Mouse (Mus musculus) urinary bladder, postnatal 4 days (tissue): ENCODE measurements around the gene Dtnbp1.
A peak's percentile ranks its signal among the peaks of the same experiment; 100 is the strongest.

Source experiments
- DNase-seq, 2 experiments: peaks; one replicate each; pipeline ENCODE4 v3.0.0; 2021 to 2022; ENCODE audit warnings: low spot score in 2 of 2

The Dtnbp1 gene

GRCm38 (mm10) chr13:45001911-45002615 is at the start of gene Dtnbp1:
Gene Dtnbp1, minus strand, starts transcription at chr13:45002147.
- DNase-seq, result peak; percentile 71 to 73

DNA sequence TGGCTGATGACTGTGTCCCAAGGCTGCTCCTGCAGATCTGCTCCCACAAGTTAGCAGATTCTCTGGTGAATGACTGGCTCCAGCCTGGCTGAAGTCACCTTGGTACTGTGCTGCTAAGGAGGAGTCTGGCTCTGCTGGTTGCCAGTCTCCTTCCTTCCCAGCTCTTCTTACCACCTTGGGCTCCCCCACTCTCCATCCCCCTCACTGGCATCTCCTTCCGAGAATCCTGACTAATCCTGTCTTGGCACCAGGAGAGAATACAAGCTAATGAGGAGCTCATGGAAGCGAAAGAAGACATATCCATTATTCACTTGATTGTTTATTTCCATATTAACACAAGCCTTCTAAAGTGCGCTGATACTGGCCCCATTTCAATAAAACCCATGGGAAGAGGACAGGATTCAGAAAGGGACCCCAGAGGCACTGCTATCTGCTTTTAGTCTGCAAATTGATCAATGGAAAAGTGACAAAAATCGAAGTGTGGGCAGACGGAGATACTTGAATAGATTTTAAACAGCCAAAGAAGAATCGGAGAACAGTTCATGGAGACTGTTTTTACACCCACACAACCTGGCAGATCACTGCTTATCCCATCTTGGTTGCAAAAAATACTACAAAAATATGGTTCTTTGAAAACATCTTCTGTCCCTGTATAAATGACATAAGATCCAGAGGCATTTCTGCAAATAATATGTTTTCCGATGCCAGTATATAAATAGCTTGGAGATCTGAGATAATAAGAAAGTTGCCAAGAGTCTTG is 47.5 kb upstream of the Dtnbp1 start:
- no peak for DNase-seq

DNA sequence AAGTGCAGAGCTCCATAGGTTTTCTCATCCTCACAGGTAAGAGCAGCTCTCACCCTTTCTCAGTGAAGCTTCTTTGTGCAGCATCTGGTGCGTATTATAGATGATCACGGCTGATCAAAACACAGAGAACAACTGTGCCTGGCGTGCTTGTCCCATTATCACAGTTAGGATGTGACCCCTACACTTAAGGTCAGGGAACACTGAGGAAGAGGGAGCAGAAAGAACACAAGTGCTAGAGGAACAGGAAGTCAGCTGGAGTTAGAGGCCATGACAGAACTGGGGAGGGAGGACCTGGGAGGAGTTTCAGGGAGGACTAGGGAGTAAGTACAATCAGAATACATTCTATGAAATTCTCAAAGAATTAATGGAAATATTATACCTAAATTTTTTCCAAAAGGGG is 41.5 kb upstream of the Dtnbp1 start:
- no peak for DNase-seq

GRCm38 (mm10) chr13:45040741-45041140 is 38.8 kb upstream of the Dtnbp1 start:
- no peak for DNase-seq

GRCm38 (mm10) chr13:45040195-45040594 is 38.2 kb upstream of the Dtnbp1 start:
- no peak for DNase-seq

DNA sequence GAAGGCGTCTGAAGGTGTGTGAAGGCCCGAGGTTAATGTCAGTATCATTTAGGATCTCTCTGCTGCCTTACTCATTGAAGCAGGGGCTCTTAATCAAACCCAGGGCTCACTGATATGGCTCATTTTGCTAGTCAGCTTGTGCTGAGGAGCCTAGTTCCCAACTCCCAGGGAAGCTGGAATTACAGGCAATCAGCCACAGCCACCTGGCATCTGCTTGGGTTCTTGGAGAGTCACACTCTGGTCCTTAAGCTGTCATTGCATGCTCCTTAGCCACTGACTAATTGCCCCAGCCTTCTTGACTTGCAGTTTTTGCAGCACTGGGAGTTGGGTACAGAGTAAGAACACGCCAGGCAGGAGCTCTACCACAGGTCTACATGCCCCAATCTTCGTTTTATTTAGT is 34.5 kb upstream of the Dtnbp1 start:
- no peak for DNase-seq

- no peak for DNase-seq
These were observed 32.8 kb upstream of the Dtnbp1 start for GRCm38 (mm10) chr13:45034759-45035158.

DNA sequence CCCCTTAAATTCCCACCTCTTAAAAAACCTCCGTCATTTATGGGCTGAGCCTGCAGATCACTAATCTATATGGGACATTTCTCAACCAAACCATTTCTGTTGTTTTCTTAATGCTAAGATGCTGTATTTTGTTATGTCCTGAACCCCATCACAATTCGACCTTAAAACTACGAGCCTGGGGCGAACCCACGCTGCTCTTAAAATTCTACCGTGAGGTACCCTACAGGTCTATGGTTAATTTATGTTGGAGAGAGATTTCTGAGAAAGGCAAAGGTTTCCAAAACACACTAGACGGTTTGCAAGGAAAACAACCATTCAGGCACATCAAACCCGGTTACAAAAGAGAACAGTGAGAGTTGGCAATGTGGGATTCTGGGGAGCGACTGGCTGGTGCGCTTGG is 31.4 kb upstream of the Dtnbp1 start:
- DNase-seq, result no peak

DNA sequence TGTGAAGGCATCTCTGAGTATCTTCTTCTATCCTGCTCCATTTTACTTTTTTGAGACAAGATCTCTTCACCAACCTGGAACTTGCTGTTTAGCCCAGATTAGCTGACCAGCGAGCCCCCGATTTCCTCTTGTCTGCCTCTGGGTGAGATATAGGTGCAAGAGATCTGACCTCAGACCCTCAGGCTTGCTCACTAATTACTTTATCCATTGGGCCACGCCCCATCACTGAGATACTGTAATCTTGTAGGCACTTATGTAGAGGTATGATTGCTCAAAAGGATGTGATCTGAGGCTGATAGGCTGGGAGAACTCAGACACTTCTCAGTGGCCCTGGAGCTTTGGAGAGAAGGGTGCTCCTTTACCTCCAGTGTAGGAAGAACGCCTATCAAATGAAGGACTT is 30.5 kb upstream of the Dtnbp1 start:
- no peak for DNase-seq

DNA sequence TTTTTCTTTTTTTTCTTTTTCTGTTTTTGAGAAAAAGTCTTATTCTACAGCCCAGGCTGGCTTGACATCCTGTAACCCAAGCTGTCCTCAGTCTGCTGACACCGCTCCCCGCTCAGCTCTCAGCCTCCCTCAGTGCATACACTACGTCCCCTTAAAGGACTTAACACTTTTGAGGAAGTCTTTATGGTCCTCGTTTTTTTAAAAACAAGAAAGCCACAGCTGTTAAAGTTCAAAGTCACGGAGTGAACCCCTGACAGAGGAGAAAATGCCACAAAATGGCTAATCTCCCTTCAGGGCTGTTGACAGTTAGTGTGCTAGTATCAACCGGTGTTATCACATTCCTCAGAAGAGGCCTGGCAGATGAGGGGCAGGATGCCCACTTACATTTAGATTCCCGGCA is 29.8 kb upstream of the Dtnbp1 start:
- DNase-seq, result no peak

DNA sequence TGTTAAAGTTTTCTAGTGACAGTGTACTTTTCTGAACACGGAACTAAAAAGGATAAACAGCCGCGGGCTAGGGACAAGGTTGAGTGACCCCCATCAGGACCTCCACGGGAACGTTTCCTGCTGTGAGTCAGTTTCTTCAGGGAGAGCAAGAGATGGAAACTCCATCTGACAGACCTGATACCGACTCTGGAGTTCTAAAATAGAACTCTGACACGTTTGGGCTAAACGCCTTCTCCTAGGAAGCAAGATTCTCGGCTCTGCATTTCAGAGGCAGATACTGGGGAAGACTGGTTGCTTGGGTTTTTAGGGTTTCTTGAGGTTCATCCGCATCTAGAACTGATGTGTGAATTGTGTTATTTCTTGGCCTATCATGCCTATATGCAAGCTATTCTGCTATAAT is 29.4 kb upstream of the Dtnbp1 start:
- DNase-seq, result no peak

DNA sequence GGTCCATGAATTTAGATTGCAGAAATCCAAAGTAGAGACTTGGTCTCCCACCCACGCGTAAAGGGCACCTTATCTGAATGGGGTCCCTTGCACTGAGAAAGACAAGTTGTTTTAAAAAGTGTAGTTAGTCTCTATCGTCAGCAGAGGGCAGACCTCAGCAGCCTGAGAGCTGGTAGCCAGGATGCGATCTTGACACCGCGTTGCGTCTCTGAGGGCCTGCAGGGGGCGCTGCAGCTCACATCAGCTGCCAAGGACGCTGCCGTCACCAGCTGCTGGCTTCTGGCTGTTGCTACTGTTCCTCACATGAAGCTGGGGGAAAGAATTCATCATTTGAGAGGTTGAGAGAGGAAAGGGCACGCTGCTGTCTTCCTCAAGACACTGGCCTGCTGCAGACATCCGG is 28.9 kb upstream of the Dtnbp1 start:
- peak; percentile 81 to 89 for DNase-seq

GRCm38 (mm10) chr13:45029791-45030190 is 27.8 kb upstream of the Dtnbp1 start:
- DNase-seq, result no peak

- no peak for DNase-seq
These were observed 24.3 kb upstream of the Dtnbp1 start for GRCm38 (mm10) chr13:45026291-45026690.

- DNase-seq, result no peak
These were observed 22.9 kb upstream of the Dtnbp1 start for GRCm38 (mm10) chr13:45024821-45025220.

DNA sequence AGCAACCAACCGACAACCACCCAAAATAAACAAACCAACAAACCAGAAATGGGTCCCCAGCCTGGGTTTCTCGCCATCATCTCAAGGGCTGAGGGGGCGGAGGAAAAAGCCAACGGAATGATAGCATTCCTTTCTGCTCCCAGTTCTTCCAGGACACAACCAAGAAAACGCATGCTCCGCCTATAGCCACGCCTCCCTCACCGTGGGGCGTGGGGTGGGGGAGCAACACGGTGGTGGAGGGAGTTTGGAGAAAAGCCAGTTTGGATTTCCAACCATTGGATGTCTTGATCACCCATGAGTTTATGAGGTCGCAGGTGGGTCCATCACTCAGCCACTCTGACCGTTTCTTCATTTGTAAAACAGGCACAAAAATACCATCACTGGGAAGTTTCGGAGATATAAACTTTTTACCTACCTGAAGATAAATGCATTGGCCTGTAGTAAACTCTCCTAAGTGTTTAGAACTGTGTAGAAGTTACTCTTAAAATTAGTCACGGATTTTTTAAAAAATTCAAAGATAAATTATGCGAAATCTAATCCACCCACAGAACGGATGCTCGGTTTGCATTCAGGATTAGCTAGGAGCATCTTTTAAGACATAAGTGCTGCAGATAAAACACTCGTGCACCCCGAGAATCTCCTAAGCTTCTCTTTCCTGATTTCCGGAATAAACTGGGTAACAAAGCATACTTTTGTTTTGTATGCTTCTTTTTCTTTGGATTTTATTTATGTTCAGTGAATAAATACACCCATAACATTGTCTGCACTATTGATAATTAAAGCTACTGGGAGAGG is 21.6 kb upstream of the Dtnbp1 start:
- no peak for DNase-seq

GRCm38 (mm10) chr13:45008150-45008549 is 6.2 kb upstream of the Dtnbp1 start:
- DNase-seq, result peak in 1 of 2 experiments; percentile 60

GRCm38 (mm10) chr13:45007726-45008125 is 5.8 kb upstream of the Dtnbp1 start:
- no peak for DNase-seq

- DNase-seq, result no peak
These were observed 4.5 kb upstream of the Dtnbp1 start for GRCm38 (mm10) chr13:45006483-45006882.

GRCm38 (mm10) chr13:45005861-45006260 is 3.9 kb upstream of the Dtnbp1 start:
- no peak for DNase-seq

- no peak for DNase-seq
These were observed 3.1 kb upstream of the Dtnbp1 start for GRCm38 (mm10) chr13:45004987-45005592.

DNA sequence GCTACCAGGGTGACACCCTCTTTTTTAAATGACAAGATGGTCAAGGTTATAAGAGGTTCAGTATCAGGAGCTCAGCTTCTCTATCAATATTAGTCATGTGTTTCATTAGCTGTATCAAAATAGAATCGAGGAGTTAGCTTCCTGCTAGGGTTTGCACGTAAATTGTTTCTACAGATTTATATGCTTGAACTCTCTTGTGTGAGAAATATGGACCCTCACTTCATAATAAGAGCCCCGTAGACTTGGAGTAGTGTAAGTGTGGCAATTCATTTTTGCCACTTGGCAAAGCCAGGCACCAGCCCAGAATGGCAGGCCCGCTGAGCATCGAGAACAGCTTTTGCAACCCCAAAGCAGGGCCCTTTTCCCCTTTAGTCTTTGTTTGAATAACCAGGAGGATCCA is 1.1 kb upstream of the Dtnbp1 start:
- no peak for DNase-seq
